Mouse (Mus musculus) erythroblast, embryonic 14.5 days (primary cell): ENCODE results near the gene Pik3ca. TPM values are rescaled to one million over a fixed set of nuclear protein-coding genes. Genes with fewer than 3 reads are reported as not detected.
"Not testable (repeated sequence)": the region's sequence is repeated elsewhere in the genome, so short reads cannot be mapped to it uniquely, and the experiment has no call there.

Experiments
- H3K27me3 ChIP-seq: 2 replicates; pipeline ENCODE4 v1.6.1; 2012; ENCODE audit warnings: inconsistent platforms; ENCODE audit not compliant: control insufficient read depth
- H3K36me3 ChIP-seq: 2 replicates; pipeline ENCODE4 v1.6.1; 2012; ENCODE audit warnings: mild to moderate bottlenecking, inconsistent platforms; ENCODE audit not compliant: control insufficient read depth
- H3K4me1 ChIP-seq: 2 replicates; pipeline ENCODE4 v1.6.1; 2012; ENCODE audit warnings: inconsistent platforms; ENCODE audit not compliant: control insufficient read depth
- H3K4me3 ChIP-seq: replicated peaks from 2 replicates; pipeline ENCODE3; 2012; ENCODE audit warnings: moderate library complexity, mild to moderate bottlenecking, inconsistent platforms
- H3K9me3 ChIP-seq: 2 replicates; pipeline ENCODE4 v1.6.1; 2012; ENCODE audit warnings: low read length, inconsistent platforms, mixed read lengths; ENCODE audit not compliant: control insufficient read depth
- GATA1 ChIP-seq: IDR thresholded peaks from 2 replicates; pipeline ENCODE4 v1.6.1; 2012; ENCODE audit warnings: low read length, inconsistent platforms, mixed read lengths
- TAL1 ChIP-seq: IDR thresholded peaks from 3 replicates; pipeline ENCODE4 v1.6.1; 2012; ENCODE audit warnings: low read length, inconsistent platforms, mixed read lengths
- polyA plus RNA-seq: library from polyadenylated mRNA; stranded (reverse); fragments of >175 nt; gene quantifications from 2 replicates; pipeline ENCODE4 v1.2.3, GENCODE M21; 2012

Pik3ca gene
- polyA plus RNA-seq, 1 experiment, result 0.21 TPM

DNA sequence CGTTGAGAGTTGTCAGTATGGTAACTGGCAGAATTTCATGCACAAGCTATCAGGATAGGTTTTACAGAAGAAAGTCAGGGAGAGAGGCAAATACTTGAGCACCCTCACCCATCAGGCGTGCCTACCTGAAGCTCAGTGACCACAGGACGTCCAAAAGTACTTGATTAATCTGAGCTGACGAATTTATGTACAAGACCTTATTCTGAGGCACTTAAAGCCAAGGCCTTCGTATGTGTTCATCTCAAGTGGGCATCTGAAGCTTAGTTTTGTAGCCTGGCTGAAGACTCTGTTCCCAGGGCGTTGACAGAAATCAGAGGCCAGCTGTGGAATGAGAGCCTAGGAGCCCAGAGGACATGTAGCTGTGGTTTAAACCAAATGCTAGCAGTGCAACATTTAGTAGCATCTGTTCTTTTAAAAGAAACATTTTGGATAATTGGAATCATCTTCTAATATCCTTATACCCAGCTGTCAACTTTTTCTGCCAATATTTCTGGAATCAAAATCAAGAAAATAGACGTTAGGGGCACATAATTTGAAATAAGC, 15.1 kb downstream of the Pik3ca start:
- H3K27me3 ChIP-seq, result no peaks in the 10 kb centered on the region
- no peaks in the 10 kb centered on the region for H3K9me3 ChIP-seq
- H3K4me3 ChIP-seq, result no peak overlapping the region
- peaks cover under 1% of the 10 kb centered on the region; the same call in 1 of the 2 replicates for H3K36me3 ChIP-seq
- TF ChIP-seq TAL1, result no peak
- TF ChIP-seq GATA1, result no peak
- peaks cover 21% of the 10 kb centered on the region for H3K4me1 ChIP-seq

DNA sequence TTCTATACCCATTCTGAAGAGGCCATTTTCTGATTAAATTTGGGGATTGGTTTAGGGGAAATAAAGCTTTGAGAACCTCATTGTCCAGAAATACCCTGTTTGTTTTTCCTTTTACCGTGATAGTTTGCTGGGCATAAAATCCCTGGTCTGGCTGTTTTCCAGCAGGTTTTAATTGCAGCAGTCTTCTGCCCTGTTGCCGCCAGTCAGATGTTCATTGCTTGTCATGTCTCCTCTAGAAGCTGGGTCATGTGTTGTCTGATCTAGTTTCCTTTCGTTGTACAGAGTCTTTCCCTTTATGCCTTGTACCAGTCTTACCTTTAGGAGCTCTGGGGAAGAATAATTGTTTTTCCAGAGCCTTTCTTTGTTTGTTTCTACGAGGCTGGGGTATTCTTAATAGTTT, 16.9 kb downstream of the Pik3ca start:
- Histone ChIP-seq H3K27me3 (no peaks in the 10 kb centered on the region), H3K4me3 (no peak overlapping the region), H3K36me3 (peaks cover 4% of the 10 kb centered on the region), H3K4me1 (peaks cover 7% of the 10 kb centered on the region), H3K9me3 (no peaks in the 10 kb centered on the region)
- TF ChIP-seq TAL1 (no peak), GATA1 (no peak)

DNA sequence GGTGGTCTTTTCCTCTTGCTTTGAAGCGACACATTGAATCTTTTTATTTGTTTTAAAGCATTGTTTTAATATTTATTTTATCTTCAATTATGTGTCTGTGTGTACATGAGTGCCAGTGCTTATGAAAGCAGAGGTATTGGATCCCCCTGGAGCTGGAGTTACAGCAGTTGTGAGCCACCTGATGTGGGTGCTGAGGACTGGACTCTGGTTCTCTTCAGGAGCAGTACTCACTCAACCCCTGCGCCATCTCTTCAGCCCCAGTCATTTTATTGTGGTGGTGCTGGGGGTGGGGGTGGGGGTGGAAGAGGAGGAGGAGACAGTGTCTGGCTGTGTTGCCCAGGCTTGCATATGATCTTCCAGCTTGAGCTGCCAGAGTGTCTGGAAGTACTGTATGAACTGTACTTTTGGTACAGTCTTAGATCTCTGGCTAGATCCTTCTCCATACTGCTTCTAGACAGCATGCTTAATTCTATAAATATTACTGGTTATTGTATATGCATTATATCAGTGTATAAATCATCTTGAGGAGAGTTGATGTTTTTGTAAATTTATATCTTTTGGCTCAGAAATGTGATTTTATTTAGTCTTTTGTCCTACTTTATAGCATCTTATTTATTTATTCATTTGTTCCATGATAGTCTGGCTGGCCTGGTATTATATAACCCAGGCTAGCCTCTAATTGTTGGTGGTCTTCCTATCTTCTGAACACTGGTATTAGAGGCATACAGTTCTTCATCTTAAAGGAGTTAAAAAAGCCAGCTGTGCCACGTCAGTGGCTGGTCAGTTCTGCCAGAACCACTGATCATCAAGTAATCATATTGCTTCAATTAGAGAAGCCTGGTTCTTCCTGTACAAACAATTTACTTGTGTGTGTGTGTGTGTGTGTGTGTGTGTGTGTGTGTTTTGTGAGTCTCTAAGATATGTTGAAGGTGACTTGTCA, 18.2 kb downstream of the Pik3ca start:
- Histone ChIP-seq H3K4me3 (no peak overlapping the region), H3K4me1 (peaks cover 7% of the 10 kb centered on the region), H3K9me3 (no peaks in the 10 kb centered on the region), H3K27me3 (no peaks in the 10 kb centered on the region), H3K36me3 (peaks cover 4% of the 10 kb centered on the region)
- TF ChIP-seq TAL1 (no peak), GATA1 (no peak)

DNA sequence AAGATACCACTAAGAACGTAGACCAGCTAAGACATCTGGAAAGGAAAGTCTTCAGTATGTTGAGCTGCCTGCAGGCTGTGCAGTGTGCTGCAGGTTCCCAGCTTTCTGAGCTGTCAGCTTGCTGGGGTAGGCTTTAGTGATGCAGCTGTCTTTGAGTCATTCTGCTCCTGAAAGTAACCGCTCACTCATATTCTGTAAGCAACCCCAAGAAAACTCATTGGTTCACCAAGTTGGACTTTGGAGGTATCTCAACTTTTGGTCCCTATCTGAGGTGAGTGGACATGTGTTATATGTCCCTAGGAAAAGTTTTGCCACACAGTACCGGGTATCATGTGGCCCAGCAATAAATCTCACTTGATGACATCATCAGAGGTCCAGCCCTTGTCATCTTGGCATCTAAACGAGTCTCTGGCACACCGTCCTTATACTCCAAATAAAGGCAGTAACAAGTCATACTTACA, 20.3 kb downstream of the Pik3ca start:
- TF ChIP-seq GATA1 (no peak), TAL1 (no peak)
- Histone ChIP-seq H3K4me1 (peaks cover 7% of the 10 kb centered on the region), H3K9me3 (no peaks in the 10 kb centered on the region), H3K27me3 (no peaks in the 10 kb centered on the region), H3K36me3 (peaks cover 4% of the 10 kb centered on the region), H3K4me3 (no peak overlapping the region)

DNA sequence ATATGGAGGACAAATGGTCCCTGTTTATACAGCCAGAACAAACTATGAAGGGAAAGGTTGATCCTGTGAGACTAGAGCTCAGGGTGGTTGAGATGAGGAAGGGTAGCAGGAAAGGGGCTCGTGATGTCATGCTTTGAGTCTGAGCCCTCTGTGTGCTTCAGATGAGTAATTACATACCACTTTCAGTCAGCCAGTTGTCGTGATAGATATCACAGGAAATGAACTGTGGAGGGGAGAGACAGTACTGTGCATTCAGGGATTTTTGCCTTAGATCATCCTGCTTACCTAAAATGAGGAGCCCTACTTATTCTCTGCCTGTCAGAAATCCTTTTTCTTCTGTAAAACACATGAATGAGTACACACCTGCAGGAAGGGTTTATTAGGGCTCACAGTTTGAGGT, 22.4 kb downstream of the Pik3ca start:
- Histone ChIP-seq H3K4me3 (no peak overlapping the region), H3K4me1 (peaks cover 3% of the 10 kb centered on the region), H3K36me3 (peaks cover 4% of the 10 kb centered on the region), H3K27me3 (no peaks in the 10 kb centered on the region), H3K9me3 (no peaks in the 10 kb centered on the region)
- TF ChIP-seq TAL1 (no peak), GATA1 (no peak)

DNA sequence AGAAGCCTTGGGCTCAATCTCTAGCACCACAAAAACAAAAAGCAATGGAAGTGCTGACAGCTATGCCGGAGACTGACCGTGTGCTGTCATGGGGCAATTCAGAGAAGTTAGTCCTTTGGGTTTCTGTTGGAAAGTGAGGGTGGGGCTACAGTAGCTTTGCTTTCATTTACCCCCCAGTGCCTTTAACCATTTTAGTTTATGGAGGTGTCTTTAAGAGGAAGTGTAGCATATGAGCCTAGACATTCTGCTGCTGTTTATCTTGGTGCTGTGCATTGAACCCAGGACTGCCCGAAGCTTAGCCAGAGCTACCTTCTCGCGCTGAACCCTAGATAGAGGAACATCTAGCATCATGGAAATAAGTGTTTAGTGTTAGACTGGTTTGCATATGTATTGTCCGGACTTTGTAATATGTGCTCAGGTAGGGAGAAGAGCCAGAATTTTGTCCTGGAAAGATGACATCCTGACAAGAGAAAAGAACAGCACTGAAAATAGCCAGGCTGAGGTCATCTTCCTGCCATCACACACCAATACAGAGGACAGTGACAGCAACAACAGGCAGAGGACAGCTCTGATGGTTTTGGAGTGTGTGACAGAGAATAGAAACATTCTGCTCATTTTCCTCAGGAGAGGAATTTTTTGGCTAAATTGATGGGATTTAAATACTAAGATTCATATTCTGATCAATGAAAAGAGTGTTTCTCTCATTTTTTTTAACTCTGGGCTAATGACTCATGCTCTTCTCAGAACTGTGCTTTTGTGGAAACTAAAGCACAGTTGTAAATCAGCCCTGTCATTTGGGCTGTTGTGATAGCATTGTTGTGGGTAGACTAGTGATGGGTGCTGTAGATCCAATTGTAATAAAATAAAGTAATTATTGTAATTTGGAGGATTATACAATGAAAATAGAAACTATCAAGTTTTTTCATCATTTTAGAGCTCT, 23.9 kb downstream of the Pik3ca start:
- Histone ChIP-seq H3K36me3 (peaks cover 7% of the 10 kb centered on the region), H3K27me3 (no peaks in the 10 kb centered on the region), H3K4me3 (no peak overlapping the region), H3K9me3 (peaks cover 2% of the 10 kb centered on the region; the same call in 1 of the 2 replicates), H3K4me1 (peaks cover 2% of the 10 kb centered on the region)
- no peak for TF ChIP-seq TAL1
- TF ChIP-seq GATA1, result no peak

DNA sequence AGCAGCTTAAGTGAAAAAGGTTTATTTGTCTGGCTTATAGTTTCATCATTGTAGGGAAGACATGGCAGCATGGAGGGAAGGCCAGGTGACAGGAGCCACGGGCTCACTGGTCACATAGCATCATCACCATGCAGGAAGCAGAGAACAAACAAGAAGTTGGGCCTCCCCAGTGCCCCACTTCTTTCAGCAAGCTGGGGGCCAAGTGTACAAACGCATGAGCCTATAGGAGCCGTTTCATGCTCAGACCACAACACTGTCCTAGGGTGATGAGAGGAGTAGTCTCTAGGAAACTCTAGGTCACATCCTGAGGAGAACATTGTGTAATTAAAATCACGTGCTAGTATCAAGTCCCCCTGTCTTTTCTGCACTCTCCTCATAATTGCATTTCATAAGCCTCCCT, 30.2 kb downstream of the Pik3ca start:
- Histone ChIP-seq H3K27me3 (no peaks in the 10 kb centered on the region), H3K4me3 (no peak overlapping the region)
- TF ChIP-seq TAL1 (no peak), GATA1 (no peak)

DNA sequence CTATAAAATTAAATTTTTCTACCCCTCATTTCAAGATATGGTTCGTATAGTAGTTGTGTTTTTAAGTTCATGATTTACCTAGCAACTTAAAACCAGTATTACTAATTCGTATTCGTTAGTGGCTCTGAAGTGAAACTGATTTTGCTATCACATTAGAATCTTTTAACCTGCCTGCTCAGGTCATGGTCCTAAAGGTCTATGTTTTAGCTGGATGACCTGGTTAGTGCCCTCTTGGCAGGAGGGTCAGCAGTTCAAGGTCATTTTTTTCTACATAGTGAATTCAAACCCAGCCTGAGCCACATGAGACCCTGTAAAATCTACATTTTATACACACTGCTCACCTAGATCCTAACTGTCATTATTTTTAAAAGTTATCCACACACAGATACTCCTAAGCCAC, 30.9 kb downstream of the Pik3ca start:
- H3K4me1 ChIP-seq, result peaks cover 2% of the 10 kb centered on the region; the same call in 1 of the 2 replicates
- peaks cover 2% of the 10 kb centered on the region for H3K36me3 ChIP-seq
- peaks cover 2% of the 10 kb centered on the region; the same call in 1 of the 2 replicates for H3K9me3 ChIP-seq
- TF ChIP-seq TAL1 (no peak), GATA1 (no peak)
- H3K27me3 ChIP-seq, result no peaks in the 10 kb centered on the region
- H3K4me3 ChIP-seq, result no peak overlapping the region

More for the DNA sequence above, 30.2 kb downstream of the Pik3ca start:
- Histone ChIP-seq H3K4me1 (no peaks in the 10 kb centered on the region), H3K9me3 (peaks cover 2% of the 10 kb centered on the region; the same call in 1 of the 2 replicates), H3K36me3 (peaks cover 2% of the 10 kb centered on the region)

DNA sequence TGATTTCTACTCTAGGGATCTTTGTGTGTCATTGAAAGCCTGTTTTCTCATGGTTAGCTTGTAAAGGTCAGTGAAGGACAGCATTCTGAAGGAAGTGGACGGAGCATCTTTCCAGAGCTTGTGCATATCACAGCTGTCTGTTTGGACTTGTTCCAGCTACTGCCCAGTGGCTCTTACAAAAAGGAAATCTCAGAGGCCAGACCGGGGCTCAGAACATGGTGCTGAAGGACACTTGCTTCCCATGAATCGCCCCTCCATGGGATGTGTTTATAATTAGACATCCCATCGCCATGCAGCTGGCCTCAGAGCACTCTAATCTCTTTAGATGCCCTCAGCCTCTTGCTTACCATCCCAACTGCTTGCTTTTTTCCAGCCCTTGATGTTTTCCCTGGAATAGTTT, 31.4 kb downstream of the Pik3ca start:
- H3K4me1 ChIP-seq, result peaks cover 6% of the 10 kb centered on the region; the same call in 1 of the 2 replicates
- no peaks in the 10 kb centered on the region for H3K27me3 ChIP-seq
- H3K36me3 ChIP-seq, result peaks cover 2% of the 10 kb centered on the region
- H3K9me3 ChIP-seq, result peaks cover 2% of the 10 kb centered on the region; the same call in 1 of the 2 replicates
- H3K4me3 ChIP-seq, result no peak overlapping the region
- TF ChIP-seq GATA1, result no peak
- no peak for TF ChIP-seq TAL1

DNA sequence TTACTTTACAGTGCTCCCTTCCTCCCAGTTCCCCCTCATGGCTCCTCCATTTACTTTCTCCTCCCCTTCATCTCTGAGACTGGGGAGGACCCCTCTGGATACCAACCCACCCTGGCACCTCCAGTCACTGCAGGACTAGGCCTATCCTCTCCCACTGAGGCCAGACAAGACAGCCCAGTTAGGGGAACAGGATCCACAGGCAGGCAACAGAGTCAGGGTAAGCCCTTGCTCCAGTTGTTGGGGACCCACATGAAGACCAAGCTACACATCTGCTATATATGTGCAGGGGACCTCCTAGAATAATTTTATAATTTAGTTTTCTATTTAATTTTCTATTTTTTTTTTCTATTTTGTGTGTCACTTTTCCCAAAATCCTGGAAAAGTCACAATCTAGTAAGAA, 31.9 kb downstream of the Pik3ca start:
- not testable (repeated sequence) for H3K9me3 ChIP-seq, H3K36me3 ChIP-seq, H3K4me3 ChIP-seq, H3K27me3 ChIP-seq, H3K4me1 ChIP-seq
